Comparison of ENCODE assay signal across 23 mouse cellular contexts in genomic region chr11:113460118-113460517, GRCm38 (mm10).
DNase-seq lines count a peak whose midpoint lies in the region; ATAC-seq and TF ChIP-seq lines count a peak whose summit lies in the region.
"Had no signal": no experiment of that assay in that cellular context is flagged by ENCODE, and none has a peak within 500 bp of the region (broad histone marks: within the 10 kb centered on the region; RNA-seq: fewer than 3 reads in every experiment).

No protein-coding gene starts in this region.

- H3K36me3 ChIP-seq in embryonic facial prominence, embryonic 11.5 days (replicated peaks; ENCODE audit: control insufficient read depth, insufficient read depth, low read depth, low read length): no peaks in the 10 kb centered on the region
- H3K36me3 ChIP-seq in embryonic facial prominence, embryonic 10.5 days (replicated peaks): no peaks in the 10 kb centered on the region; the same call in 1 of the 2 replicates
- no peaks in the 10 kb centered on the region for H3K36me3 ChIP-seq in stomach, embryonic 14.5 days (ENCODE audit: control insufficient read depth, insufficient read depth, low read length)
- H3K36me3 ChIP-seq in stomach, postnatal 0 days (ENCODE audit: control insufficient read depth, insufficient read depth, low read length): no peaks in the 10 kb centered on the region
- H3K36me3 ChIP-seq in limb, embryonic 13.5 days: no peaks in the 10 kb centered on the region
- no peaks in the 10 kb centered on the region for H3K36me3 ChIP-seq in heart, adult 2 months (ENCODE audit: control insufficient read depth, insufficient read depth, low read length)
- H3K36me3 ChIP-seq: forebrain, embryonic 12.5 days had no signal

- TF ChIP-seq CTCF in stomach, postnatal 0 days (IDR thresholded peaks at IDR 0.05; ENCODE audit: low read depth): no peak
- no peak for TF ChIP-seq CTCF in heart, adult 2 months (IDR thresholded peaks at IDR 0.05)

- H3K9me3 ChIP-seq in embryonic facial prominence, embryonic 11.5 days (replicated peaks; ENCODE audit: control insufficient read depth, low read length): no peaks in the 10 kb centered on the region
- peaks cover 9% of the 10 kb centered on the region; the same call in 1 of the 2 replicates for H3K9me3 ChIP-seq in embryonic facial prominence, embryonic 10.5 days
- H3K9me3 ChIP-seq in stomach, embryonic 14.5 days (ENCODE audit: control insufficient read depth, low read depth, low read length): 0 out of 2 replicates have a peak, but pooled peaks cover 6% of the 10 kb centered on the region
- no peaks in the 10 kb centered on the region for H3K9me3 ChIP-seq in stomach, postnatal 0 days (ENCODE audit: control insufficient read depth, low read length)
- peaks cover 11% of the 10 kb centered on the region for H3K9me3 ChIP-seq in limb, embryonic 13.5 days
- H3K9me3 ChIP-seq: forebrain, embryonic 12.5 days had no signal

- 97% methylated on average over 2 of the region's 2 CpGs for WGBS in embryonic facial prominence, embryonic 11.5 days
- WGBS in embryonic facial prominence, embryonic 10.5 days: 93% methylated on average over 2 of the region's 2 CpGs
- WGBS in stomach, embryonic 14.5 days: 89% methylated on average over 2 of the region's 2 CpGs
- WGBS in stomach, postnatal 0 days: 92% methylated on average over 2 of the region's 2 CpGs
- WGBS in limb, embryonic 13.5 days: 62% methylated on average over 2 of the region's 2 CpGs
- WGBS in heart, adult 2 months: 88% methylated on average over 2 of the region's 2 CpGs

- H3K9ac ChIP-seq in embryonic facial prominence, embryonic 11.5 days (replicated peaks; ENCODE audit: low read length): no peak overlapping the region
- no peak overlapping the region for H3K9ac ChIP-seq in stomach, embryonic 14.5 days (replicated peaks; ENCODE audit: low read depth, low read length)
- no peak overlapping the region for H3K9ac ChIP-seq in stomach, postnatal 0 days (ENCODE audit: low read length)
- H3K9ac ChIP-seq in limb, embryonic 13.5 days: no peak overlapping the region
- no peak overlapping the region for H3K9ac ChIP-seq in heart, adult 2 months (ENCODE audit: low read depth, low read length)
- H3K9ac ChIP-seq: forebrain, embryonic 12.5 days had no signal

- ATAC-seq in embryonic facial prominence, embryonic 11.5 days (replicated peaks; ENCODE audit: insufficient number of reproducible peaks, low FRiP score, low TSS enrichment, low read depth): 0 out of 2 replicates have a peak, but pooled peaks have one; percentile 9
- peak; percentile 33; the same call in 1 of the 2 replicates for ATAC-seq in stomach, embryonic 14.5 days (ENCODE audit: insufficient number of reproducible peaks, insufficient read depth, low FRiP score, low read depth)
- ATAC-seq in stomach, postnatal 0 days (ENCODE audit: low FRiP score, low TSS enrichment): no peak
- 0 out of 2 replicates have a peak, but pooled peaks have one; percentile 51 for ATAC-seq in limb, embryonic 13.5 days (ENCODE audit: low FRiP score, low read depth)
- ATAC-seq: activated CD4-positive, CD25-positive, alpha-beta regulatory T cell, adult 4 months; CD4-positive, CD25-positive, alpha-beta regulatory T cell, adult 4 months; forebrain, embryonic 14.5 days; forebrain, embryonic 16.5 days; Patski had no signal

- no peak overlapping the region for H3K27ac ChIP-seq in embryonic facial prominence, embryonic 11.5 days (replicated peaks; ENCODE audit: low read depth, low read length)
- no peak overlapping the region for H3K27ac ChIP-seq in embryonic facial prominence, embryonic 10.5 days (replicated peaks)
- no peak overlapping the region for H3K27ac ChIP-seq in stomach, embryonic 14.5 days (ENCODE audit: low read length)
- H3K27ac ChIP-seq in stomach, postnatal 0 days (replicated peaks): no peak overlapping the region
- no peak overlapping the region for H3K27ac ChIP-seq in limb, embryonic 13.5 days
- no peak overlapping the region for H3K27ac ChIP-seq in heart, adult 2 months
- H3K27ac ChIP-seq: forebrain, embryonic 12.5 days had no signal

- no peak for DNase-seq in embryonic facial prominence, embryonic 11.5 days (ENCODE audit: low spot score)
- no peak for DNase-seq in embryonic facial prominence, embryonic 10.5 days (ENCODE audit: low spot score)
- no peak for DNase-seq in stomach, postnatal 0 days (ENCODE audit: low spot score)
- DNase-seq in heart, adult 2 months: no peak
- DNase-seq in natural killer cell, adult 2 months (ENCODE audit: low spot score in 2 of 2): no peak
- DNase-seq: adrenal gland, adult 8-10 months; adrenal gland, postnatal 14 days; adrenal gland, postnatal 36 days; B cell, adult 2 months; cerebellum, adult 11-12 months; cerebellum, adult 2 months; cerebellum, adult 9-10 months; cerebellum, postnatal 10 days; cerebellum, postnatal 25 days had no signal

- no peak for TF ChIP-seq EP300 in stomach, postnatal 0 days (optimal IDR thresholded peaks at IDR 0.05)
- TF ChIP-seq EP300 in heart, adult 2 months (IDR thresholded peaks at IDR 0.05; ENCODE audit: insufficient read depth, low read depth, low read length): no peak

- H3K27me3 ChIP-seq in embryonic facial prominence, embryonic 11.5 days (ENCODE audit: control insufficient read depth, insufficient read depth, low read length): no peaks in the 10 kb centered on the region
- no peaks in the 10 kb centered on the region for H3K27me3 ChIP-seq in embryonic facial prominence, embryonic 10.5 days (replicated peaks; ENCODE audit: low read depth, poor library complexity, severe bottlenecking)
- H3K27me3 ChIP-seq in stomach, embryonic 14.5 days (ENCODE audit: control insufficient read depth, insufficient read depth, low read length): no peaks in the 10 kb centered on the region
- no peaks in the 10 kb centered on the region for H3K27me3 ChIP-seq in stomach, postnatal 0 days (ENCODE audit: control insufficient read depth, insufficient read depth, low read length)
- H3K27me3 ChIP-seq in limb, embryonic 13.5 days: no peaks in the 10 kb centered on the region
- H3K27me3 ChIP-seq in heart, adult 2 months (ENCODE audit: control insufficient read depth, insufficient read depth, low read length): no peaks in the 10 kb centered on the region; the same call in 1 of the 2 replicates
- H3K27me3 ChIP-seq: CH12.LX; forebrain, embryonic 12.5 days; Patski had no signal

- TF ChIP-seq POLR2A in heart, adult 2 months (IDR thresholded peaks at IDR 0.05; ENCODE audit: insufficient read depth, low read depth, low read length): no peak

- intact Hi-C loops in heart, adult 2 months (cut with DNase I): no loop called here

- H3K4me3 ChIP-seq in embryonic facial prominence, embryonic 11.5 days (ENCODE audit: low read depth, low read length): no peak overlapping the region
- H3K4me3 ChIP-seq in embryonic facial prominence, embryonic 10.5 days: no peak overlapping the region
- no peak overlapping the region for H3K4me3 ChIP-seq in stomach, embryonic 14.5 days (ENCODE audit: low read depth, low read length)
- H3K4me3 ChIP-seq in stomach, postnatal 0 days (ENCODE audit: low read depth, low read length): no peak overlapping the region
- H3K4me3 ChIP-seq in limb, embryonic 13.5 days: no peak overlapping the region
- no peak overlapping the region for H3K4me3 ChIP-seq in heart, adult 2 months
- H3K4me3 ChIP-seq: forebrain, embryonic 12.5 days had no signal

- no peaks in the 10 kb centered on the region for H3K79me2 ChIP-seq in heart, adult 2 months (replicated peaks; ENCODE audit: control insufficient read depth, insufficient read depth, low read length)

- no peaks in the 10 kb centered on the region for H3K4me1 ChIP-seq in embryonic facial prominence, embryonic 11.5 days (ENCODE audit: control insufficient read depth, insufficient read depth, low read length)
- 0 out of 2 replicates have a peak, but pooled peaks cover 3% of the 10 kb centered on the region for H3K4me1 ChIP-seq in embryonic facial prominence, embryonic 10.5 days
- no peaks in the 10 kb centered on the region for H3K4me1 ChIP-seq in stomach, embryonic 14.5 days (ENCODE audit: control insufficient read depth, insufficient read depth, low read length)
- H3K4me1 ChIP-seq in stomach, postnatal 0 days (replicated peaks; ENCODE audit: control insufficient read depth, insufficient read depth): no peaks in the 10 kb centered on the region
- H3K4me1 ChIP-seq in limb, embryonic 13.5 days: peaks cover 20% of the 10 kb centered on the region
- no peaks in the 10 kb centered on the region for H3K4me1 ChIP-seq in heart, adult 2 months (ENCODE audit: control insufficient read depth, insufficient read depth, low read length)
- H3K4me1 ChIP-seq: forebrain, embryonic 12.5 days had no signal

- H3K4me2 ChIP-seq in embryonic facial prominence, embryonic 11.5 days (ENCODE audit: low read depth, low read length): no peak overlapping the region
- no peak overlapping the region for H3K4me2 ChIP-seq in stomach, embryonic 14.5 days (replicated peaks; ENCODE audit: low read depth, low read length)
- H3K4me2 ChIP-seq in stomach, postnatal 0 days (replicated peaks; ENCODE audit: low read depth): no peak overlapping the region
- H3K4me2 ChIP-seq in limb, embryonic 13.5 days (replicated peaks): no peak overlapping the region
- H3K4me2 ChIP-seq: forebrain, embryonic 12.5 days had no signal
